Mouse (Mus musculus) ES-CJ7 (cell line): ENCODE data around the gene Ncr1.
A peak's percentile ranks its signal among the peaks of the same experiment; 100 is the strongest.

Experiments used
- DNase-seq: peaks from one replicate; pipeline ENCODE4 v3.0.0; 2011; ENCODE audit warnings: low read depth, low spot score

The Ncr1 gene

GRCm38 (mm10) chr7:4337509-4337908, at the start of gene Ncr1:
Gene Ncr1, plus strand, starts transcription at chr7:4337724.
- no peak for DNase-seq

GRCm38 (mm10) chr7:4292638-4293037, 44.9 kb upstream of the Ncr1 start:
- DNase-seq = no peak

- DNase-seq = peak; percentile 70
These were observed 40.3 kb upstream of the Ncr1 start for GRCm38 (mm10) chr7:4297189-4297588.

GRCm38 (mm10) chr7:4300166-4300565, 37.4 kb upstream of the Ncr1 start:
- no peak for DNase-seq

GRCm38 (mm10) chr7:4303457-4303856, 34.1 kb upstream of the Ncr1 start:
- DNase-seq = no peak

- peak; percentile 95 for DNase-seq
These were observed 24.4 kb upstream of the Ncr1 start for GRCm38 (mm10) chr7:4313109-4313508.

GRCm38 (mm10) chr7:4313531-4313930, 24.0 kb upstream of the Ncr1 start:
- peak; percentile 32 for DNase-seq

- no peak for DNase-seq
These were observed 14.2 kb upstream of the Ncr1 start for GRCm38 (mm10) chr7:4323301-4323700.

GRCm38 (mm10) chr7:4373521-4373920, 36.0 kb downstream of the Ncr1 start:
- no peak for DNase-seq
